Mouse (Mus musculus) thymus, postnatal 0 days (tissue): ENCODE measurements around the gene Atxn7. TPM values are rescaled to one million over a fixed set of nuclear protein-coding genes. Genes with fewer than 3 reads are reported as not detected.

Experiments
- DNase-seq: peaks from one replicate; pipeline ENCODE4 v3.0.0-alpha.2; 2015; ENCODE audit warnings: low spot score
- polyA plus RNA-seq: library from polyadenylated mRNA; unstranded; fragments of >200 nt; fragmentation: Nextera tagmentation; extraction: Ambion mirVana; gene quantifications from 2 replicates; pipeline ENCODE4 v1.2.1, GENCODE M21; 2015

Atxn7 gene
- polyA plus RNA-seq, 1 experiment from 2014 or later, result 4.3 TPM

- DNase-seq, result no peak
Observed at GRCm38 (mm10) chr14:14110710-14111109, 149.5 kb downstream of the Atxn7 start.

GRCm38 (mm10) chr14:14120230-14121096 lies 159.2 kb downstream of the Atxn7 start, which contains the start of gene Psmd6:
Gene Psmd6 (minus strand): TSS chr14:14120984.
- peak; percentile 90 for DNase-seq

Other genes with a start within 250 kb of the Atxn7 start
- gene Gm281, start 47.0 kb upstream of the Atxn7 start, polyA plus RNA-seq, result 0.05 TPM in 1 of 2 replicates, not detected in the other
- gene Thoc7, start 412 bp downstream of the Atxn7 start, polyA plus RNA-seq, result 235 TPM in 2 replicates
- gene Psmd6, start 159.5 kb downstream of the Atxn7 start, polyA plus RNA-seq, result 228 and 234 TPM in 2 replicates
- gene Olfr720, start 225.4 kb downstream of the Atxn7 start, polyA plus RNA-seq, result not detected in 2 replicates